Mouse (Mus musculus) erythroblast, embryonic 14.5 days (primary cell): Measurements from ENCODE around the gene 2310007B03Rik. TPM values are rescaled to one million over a fixed set of nuclear protein-coding genes. Genes with fewer than 3 reads are reported as not detected.

ENCODE experiments used
- H3K27me3 ChIP-seq: 2 replicates; pipeline ENCODE4 v1.6.1; 2012; ENCODE audit warnings: inconsistent platforms; ENCODE audit not compliant: control insufficient read depth
- H3K36me3 ChIP-seq: 2 replicates; pipeline ENCODE4 v1.6.1; 2012; ENCODE audit warnings: mild to moderate bottlenecking, inconsistent platforms; ENCODE audit not compliant: control insufficient read depth
- H3K4me1 ChIP-seq: 2 replicates; pipeline ENCODE4 v1.6.1; 2012; ENCODE audit warnings: inconsistent platforms; ENCODE audit not compliant: control insufficient read depth
- H3K4me3 ChIP-seq: replicated peaks from 2 replicates; pipeline ENCODE3; 2012; ENCODE audit warnings: moderate library complexity, mild to moderate bottlenecking, inconsistent platforms
- H3K9me3 ChIP-seq: 2 replicates; pipeline ENCODE4 v1.6.1; 2012; ENCODE audit warnings: low read length, inconsistent platforms, mixed read lengths; ENCODE audit not compliant: control insufficient read depth
- GATA1 ChIP-seq: IDR thresholded peaks from 2 replicates; pipeline ENCODE4 v1.6.1; 2012; ENCODE audit warnings: low read length, inconsistent platforms, mixed read lengths
- TAL1 ChIP-seq: IDR thresholded peaks from 3 replicates; pipeline ENCODE4 v1.6.1; 2012; ENCODE audit warnings: low read length, inconsistent platforms, mixed read lengths
- polyA plus RNA-seq: library from polyadenylated mRNA; stranded (reverse); fragments of >175 nt; gene quantifications from 2 replicates; pipeline ENCODE4 v1.2.3, GENCODE M21; 2012

The 2310007B03Rik gene
- polyA plus RNA-seq, 1 experiment, result not detected

GRCm38 (mm10) chr1:93184071-93184828 lies 23.5 kb upstream of the 2310007B03Rik start:
- Histone ChIP-seq H3K27me3 (no peaks in the 10 kb centered on the region), H3K36me3 (no peaks in the 10 kb centered on the region), H3K4me3 (no peak overlapping the region), H3K9me3 (no peaks in the 10 kb centered on the region), H3K4me1 (no peaks in the 10 kb centered on the region)
- TF ChIP-seq GATA1 (no peak), TAL1 (no peak)

DNA sequence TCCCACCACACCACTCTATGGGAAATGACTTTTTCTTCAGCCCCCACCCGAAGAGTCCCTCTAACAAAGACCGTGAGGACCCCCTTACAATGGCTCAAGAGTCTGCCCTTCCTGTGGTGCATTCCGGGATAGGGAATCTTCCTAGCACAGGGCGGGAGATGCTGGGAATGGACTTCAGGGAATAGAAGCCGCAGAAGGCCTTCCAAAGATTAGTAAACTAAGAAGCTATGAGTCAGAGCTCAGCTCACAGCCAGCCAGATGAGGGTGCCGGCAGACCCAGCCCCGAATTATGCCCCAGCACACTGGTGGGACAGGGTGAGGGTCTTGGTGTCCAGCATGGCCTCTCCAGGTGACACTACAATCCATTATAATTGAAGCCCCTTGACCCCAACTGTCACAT lies 21.5 kb upstream of the 2310007B03Rik start:
- no peaks in the 10 kb centered on the region for H3K36me3 ChIP-seq
- peaks cover 2% of the 10 kb centered on the region for H3K27me3 ChIP-seq
- no peak overlapping the region for H3K4me3 ChIP-seq
- no peaks in the 10 kb centered on the region for H3K4me1 ChIP-seq
- TF ChIP-seq TAL1, result no peak
- no peak for TF ChIP-seq GATA1
- no peaks in the 10 kb centered on the region for H3K9me3 ChIP-seq

DNA sequence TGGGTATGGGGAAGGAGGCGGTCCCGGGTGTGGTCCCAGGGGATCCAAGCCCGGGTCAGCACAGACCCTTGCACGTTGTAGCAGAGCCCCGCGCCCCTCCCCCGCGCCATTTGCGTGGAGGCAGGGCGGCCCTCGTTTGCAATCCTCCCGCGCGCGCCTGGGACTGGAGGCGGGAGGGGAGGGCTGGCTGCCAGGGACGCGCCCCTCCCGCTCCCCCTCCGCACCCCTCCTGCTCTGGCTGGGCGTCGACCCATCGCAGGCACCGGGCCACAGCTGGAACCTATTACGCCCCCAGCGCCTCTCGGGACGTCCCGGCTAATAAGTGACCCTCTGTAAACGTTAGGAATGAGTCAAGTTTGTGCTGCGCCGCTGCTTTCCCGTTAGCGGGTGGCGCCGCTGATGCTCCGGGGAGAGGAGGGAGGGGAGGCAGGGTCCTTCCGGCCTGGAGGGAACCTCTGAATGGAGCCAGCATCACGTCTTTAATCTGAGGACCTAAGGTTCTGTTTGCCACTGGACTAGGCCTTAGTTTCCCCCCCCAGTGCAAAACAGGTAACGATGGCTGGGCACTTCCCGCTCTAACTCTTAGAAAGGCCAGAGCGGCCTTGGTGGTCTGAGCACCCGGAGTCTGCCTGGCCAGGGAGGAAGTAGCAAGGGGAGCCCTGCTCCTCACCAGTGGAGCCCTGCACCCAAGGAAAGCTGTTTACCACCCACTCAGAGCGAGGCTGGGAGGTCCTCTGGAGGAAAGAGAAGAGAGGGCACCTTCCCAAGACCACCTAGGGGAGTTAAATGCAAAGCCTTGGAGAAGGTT lies 16.0 kb upstream of the 2310007B03Rik start:
- H3K9me3 ChIP-seq, result no peaks in the 10 kb centered on the region
- peaks cover 15% of the 10 kb centered on the region for H3K27me3 ChIP-seq
- H3K4me1 ChIP-seq, result no peaks in the 10 kb centered on the region
- H3K4me3 ChIP-seq, result no peak overlapping the region
- no peak for TF ChIP-seq TAL1
- TF ChIP-seq GATA1, result no peak
- no peaks in the 10 kb centered on the region for H3K36me3 ChIP-seq

DNA sequence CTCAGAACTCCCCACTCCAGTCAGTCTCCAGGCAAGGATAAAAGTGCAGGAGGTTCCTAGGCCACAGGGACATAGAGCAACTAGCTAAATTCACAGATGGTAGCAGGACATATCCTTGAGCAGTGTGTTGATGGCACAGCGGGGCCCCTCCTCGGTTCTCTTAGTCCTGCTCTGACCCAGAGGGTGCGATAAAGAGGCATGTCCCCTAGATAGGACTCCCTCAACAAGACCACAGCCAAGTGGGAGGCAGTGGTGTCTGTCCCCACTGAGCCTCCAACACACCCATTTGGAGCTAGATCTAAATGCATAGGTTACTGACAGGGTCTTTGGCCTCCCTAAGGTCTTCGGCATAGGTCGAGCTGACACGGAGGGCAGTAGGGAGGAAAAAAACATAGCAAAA lies 15.1 kb upstream of the 2310007B03Rik start:
- TF ChIP-seq GATA1 (no peak), TAL1 (no peak)
- Histone ChIP-seq H3K9me3 (no peaks in the 10 kb centered on the region), H3K4me1 (no peaks in the 10 kb centered on the region), H3K36me3 (no peaks in the 10 kb centered on the region), H3K27me3 (peaks cover 15% of the 10 kb centered on the region), H3K4me3 (no peak overlapping the region)

- Histone ChIP-seq H3K27me3 (peaks cover 15% of the 10 kb centered on the region), H3K9me3 (no peaks in the 10 kb centered on the region), H3K36me3 (no peaks in the 10 kb centered on the region), H3K4me3 (no peak overlapping the region), H3K4me1 (no peaks in the 10 kb centered on the region)
- TF ChIP-seq TAL1 (no peak), GATA1 (no peak)
Observed at GRCm38 (mm10) chr1:93174399-93174798, 13.7 kb upstream of the 2310007B03Rik start.

DNA sequence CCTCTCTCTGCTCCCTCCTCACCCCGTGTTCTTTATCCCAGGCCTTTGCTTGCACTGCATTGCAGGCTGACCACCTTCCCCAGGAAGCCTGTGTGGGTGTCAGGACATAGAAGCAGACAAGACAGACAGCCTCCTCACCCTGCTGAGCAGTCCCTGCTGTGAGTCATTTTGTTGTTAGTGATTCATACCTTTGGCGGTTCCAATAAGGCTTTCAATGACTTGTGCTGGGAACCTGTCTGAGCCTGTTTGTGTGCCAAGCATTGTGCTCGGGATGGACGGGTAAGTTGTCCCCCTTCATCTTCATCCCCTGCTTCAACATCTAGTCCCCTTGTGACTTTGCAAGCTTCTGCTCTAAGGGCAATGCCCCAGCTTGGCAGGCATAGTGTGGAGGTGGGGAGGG lies 12.9 kb upstream of the 2310007B03Rik start:
- no peak for TF ChIP-seq GATA1
- TF ChIP-seq TAL1, result no peak
- Histone ChIP-seq H3K4me1 (no peaks in the 10 kb centered on the region), H3K4me3 (no peak overlapping the region), H3K36me3 (no peaks in the 10 kb centered on the region), H3K27me3 (peaks cover 15% of the 10 kb centered on the region), H3K9me3 (no peaks in the 10 kb centered on the region)

DNA sequence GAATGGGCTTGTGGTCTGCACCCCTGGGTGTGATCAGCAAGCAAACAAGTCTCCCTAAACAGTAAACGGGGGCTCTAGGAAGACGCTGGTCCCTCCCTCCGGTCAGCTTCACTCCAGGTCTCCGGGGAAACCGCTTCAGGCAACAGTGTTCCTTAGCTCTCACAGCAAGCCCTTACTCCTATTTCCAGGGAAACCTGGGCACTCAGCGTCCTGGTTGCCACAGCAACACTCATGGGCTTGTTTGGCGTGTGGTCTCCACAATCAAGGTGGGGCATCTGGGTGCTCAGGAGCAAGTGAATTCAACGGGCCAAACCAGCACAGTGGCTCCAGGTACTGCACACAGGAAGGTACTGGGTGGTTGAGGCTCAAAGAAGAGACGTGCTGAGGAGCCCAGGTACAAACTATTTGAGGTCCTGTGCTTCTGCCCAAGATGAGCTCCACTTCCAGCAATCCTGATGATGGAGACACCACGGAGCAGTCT lies 7.6 kb upstream of the 2310007B03Rik start, which contains the start of gene Crocc2:
TSS of gene Crocc2 (plus strand) at position 431 of the 481 bp plus-strand sequence.
- TF ChIP-seq TAL1 (no peak), GATA1 (no peak)
- Histone ChIP-seq H3K27me3 (no peaks in the 10 kb centered on the region), H3K4me1 (no peaks in the 10 kb centered on the region)

DNA sequence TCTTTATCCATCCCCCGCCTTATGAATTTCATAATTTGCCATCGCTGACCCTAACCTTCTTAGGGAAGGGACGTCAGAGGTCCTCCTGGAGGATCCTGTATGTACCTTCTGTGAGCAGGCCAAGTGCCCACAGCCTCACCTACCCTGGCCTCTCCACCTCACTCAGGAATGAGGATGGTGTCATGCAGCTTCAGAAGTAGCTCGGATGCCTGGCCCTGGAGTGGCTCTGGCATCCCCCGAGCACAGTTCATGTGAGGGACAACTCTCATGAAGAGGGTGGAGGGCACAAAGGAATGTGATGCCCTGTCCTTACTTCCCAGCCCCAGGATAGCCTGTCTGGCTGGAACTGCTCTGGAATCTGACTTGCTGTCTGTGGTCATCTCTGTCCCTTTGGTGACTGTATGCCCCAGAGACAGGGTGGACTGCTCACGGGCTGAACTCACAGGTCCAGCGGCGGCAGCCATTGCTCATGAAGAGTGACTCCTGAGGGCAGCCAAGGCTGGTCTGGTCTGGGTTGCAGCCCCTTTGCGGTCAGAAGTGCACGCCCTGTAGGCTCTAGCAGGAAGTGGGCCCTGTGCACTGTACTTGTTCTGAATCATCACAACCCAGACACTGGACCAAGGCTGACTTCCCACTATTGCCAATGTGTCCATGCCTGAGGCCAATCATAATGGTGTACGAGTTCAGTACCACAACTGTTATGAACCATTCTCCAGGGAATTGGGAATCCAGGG lies 5.8 kb upstream of the 2310007B03Rik start:
- Histone ChIP-seq H3K36me3 (no peaks in the 10 kb centered on the region), H3K27me3 (no peaks in the 10 kb centered on the region), H3K4me1 (no peaks in the 10 kb centered on the region), H3K4me3 (no peak overlapping the region), H3K9me3 (no peaks in the 10 kb centered on the region)
- TF ChIP-seq GATA1 (no peak), TAL1 (no peak)

More for the DNA sequence above, 7.6 kb upstream of the 2310007B03Rik start, which contains the start of gene Crocc2:
- no peaks in the 10 kb centered on the region for H3K9me3 ChIP-seq
- no peaks in the 10 kb centered on the region for H3K36me3 ChIP-seq
- H3K4me3 ChIP-seq, result no peak within 1 kb of the TSS
